Mouse (Mus musculus) A20 (cell line): ENCODE measurements around the gene Cela2a.
A peak's percentile ranks its signal among the peaks of the same experiment; 100 is the strongest.
"Not testable (repeated sequence)": the region's sequence is repeated elsewhere in the genome, so short reads cannot be mapped to it uniquely, and the experiment has no call there.

ENCODE experiments used
- DNase-seq: peaks from one replicate; pipeline ENCODE4 v3.0.0-alpha.2; 2011; ENCODE audit warnings: low read depth, low spot score

The Cela2a gene

DNA sequence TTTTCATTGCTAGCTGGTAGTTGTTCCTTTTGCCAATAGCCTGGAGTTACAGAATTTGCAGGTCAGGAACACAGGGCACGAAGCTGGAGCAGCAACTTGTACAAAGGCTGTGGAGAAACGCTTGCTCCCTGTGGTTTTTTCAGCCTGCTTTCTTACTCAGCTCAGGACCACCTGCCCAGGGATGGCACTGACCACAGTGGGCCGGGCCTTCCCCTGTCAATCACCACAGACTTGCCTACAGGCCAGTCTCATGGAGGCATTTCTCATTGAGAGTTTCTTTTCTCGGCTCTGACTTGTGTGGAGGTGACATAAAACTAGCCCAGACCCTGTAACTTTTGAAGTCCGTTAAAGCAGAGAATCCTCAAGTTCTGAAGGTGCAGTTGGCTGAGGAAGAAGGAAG is 28.4 kb downstream of the Cela2a start:
- DNase-seq, result no peak

- DNase-seq, result no peak
These were observed 29.0 kb downstream of the Cela2a start for GRCm38 (mm10) chr4:141796954-141797353.

- no peak for DNase-seq
These were observed 29.6 kb downstream of the Cela2a start for GRCm38 (mm10) chr4:141796356-141796755.

- DNase-seq, result no peak
These were observed 31.8 kb downstream of the Cela2a start for GRCm38 (mm10) chr4:141794152-141794535.

GRCm38 (mm10) chr4:141793282-141794151 is 32.4 kb downstream of the Cela2a start, which contains the start of gene Casp9:
Gene Casp9 (plus strand): TSS chr4:141793612.
- peak; percentile 99 for DNase-seq

GRCm38 (mm10) chr4:141792554-141793281 is 33.2 kb downstream of the Cela2a start:
- DNase-seq, result no peak

GRCm38 (mm10) chr4:141791951-141792350 is 34.0 kb downstream of the Cela2a start:
- no peak for DNase-seq

DNA sequence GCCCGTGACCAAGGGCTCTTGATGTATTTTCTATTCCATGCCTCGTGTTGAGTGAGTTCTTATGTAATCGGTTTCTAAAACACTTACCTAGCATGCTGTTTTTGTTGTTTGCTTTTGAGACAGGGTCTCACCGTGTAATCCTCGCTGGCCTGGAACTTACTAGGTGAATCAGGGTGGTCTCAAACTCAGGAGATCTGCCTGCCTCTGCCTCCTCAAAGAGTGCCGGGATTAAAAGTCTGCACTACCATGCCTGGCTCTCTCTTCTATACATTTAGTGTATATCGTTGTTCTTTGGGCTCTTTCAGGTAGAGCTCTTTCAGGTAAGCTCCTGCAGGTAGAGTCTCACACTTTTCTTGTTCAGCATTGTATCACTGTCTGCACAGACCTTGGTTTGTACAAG is 34.5 kb downstream of the Cela2a start:
- no peak for DNase-seq

GRCm38 (mm10) chr4:141790524-141790990 is 35.4 kb downstream of the Cela2a start, which contains the start of gene Dnajc16:
Gene Dnajc16 (minus strand): TSS chr4:141790931.
- peak; percentile 98 for DNase-seq

DNA sequence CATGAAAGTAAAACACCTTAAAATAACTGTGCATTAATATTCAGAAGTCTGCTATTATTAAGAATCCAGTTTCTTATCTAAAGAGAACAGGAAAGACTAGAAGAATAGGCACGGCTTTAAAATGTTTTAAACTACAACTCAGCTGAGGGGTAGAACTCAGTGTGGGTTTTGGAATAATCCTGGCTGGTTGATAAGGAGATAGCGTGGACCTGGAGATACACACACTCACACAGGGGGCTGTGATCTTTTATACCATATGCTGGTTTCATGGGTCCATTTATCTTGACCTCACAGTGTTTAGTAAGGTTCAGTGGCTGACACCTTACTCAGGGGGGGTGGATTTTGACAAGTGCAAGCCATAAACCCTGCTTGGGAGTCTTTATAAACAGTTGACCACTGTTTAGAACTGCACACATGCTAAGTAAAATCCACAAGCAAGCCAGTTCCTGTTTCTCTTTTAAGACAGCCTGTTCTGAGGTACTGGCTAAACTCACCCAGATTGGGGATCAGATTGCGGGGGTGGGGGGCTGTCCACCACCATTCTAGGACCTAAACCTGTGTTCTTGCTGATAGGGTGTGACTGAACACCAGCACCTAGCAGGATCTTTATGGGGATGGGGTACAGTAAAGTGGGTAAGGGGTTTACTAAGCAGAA is 36.3 kb downstream of the Cela2a start:
- peak; percentile 70 for DNase-seq

GRCm38 (mm10) chr4:141787462-141787861 is 38.5 kb downstream of the Cela2a start:
- DNase-seq, result no peak

DNA sequence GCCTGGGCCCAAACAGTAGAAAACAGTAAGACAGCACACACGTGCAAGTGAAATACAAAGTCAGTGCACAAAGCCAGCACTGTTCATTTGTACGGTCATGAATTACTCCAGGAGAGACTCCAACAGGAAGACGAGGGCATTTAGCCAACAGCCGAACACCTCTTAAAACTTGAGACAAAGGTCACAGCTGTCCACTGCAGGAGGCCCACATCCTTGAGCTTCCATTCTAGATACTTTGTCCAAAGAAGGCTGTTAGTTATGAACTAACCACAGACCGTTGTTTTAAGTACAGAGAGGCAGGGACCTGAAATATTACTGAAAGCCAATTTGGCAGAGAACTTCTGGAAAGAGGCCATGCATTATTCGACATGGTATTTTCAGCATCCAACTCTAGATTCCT is 38.9 kb downstream of the Cela2a start:
- peak; percentile 51 for DNase-seq

DNA sequence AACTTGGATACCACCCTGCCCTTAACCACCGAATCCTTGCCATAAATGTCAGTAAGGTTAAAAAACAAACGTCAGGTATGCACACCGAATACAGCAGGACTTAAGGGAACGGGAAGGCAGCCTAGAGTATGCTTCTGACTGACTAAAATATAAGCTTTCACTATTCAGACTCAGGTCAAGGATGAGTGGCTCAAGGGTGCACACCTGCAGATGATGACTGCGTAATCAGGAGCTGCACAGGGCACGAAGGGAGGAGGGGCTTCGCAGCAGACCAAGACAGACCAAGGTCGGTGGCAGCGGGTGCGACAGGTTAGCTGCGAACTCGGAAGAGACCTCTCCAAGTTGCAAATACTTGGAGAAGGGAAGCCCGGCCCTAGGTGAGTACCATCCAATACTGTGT is 39.8 kb downstream of the Cela2a start:
- DNase-seq, result peak; percentile 89

DNA sequence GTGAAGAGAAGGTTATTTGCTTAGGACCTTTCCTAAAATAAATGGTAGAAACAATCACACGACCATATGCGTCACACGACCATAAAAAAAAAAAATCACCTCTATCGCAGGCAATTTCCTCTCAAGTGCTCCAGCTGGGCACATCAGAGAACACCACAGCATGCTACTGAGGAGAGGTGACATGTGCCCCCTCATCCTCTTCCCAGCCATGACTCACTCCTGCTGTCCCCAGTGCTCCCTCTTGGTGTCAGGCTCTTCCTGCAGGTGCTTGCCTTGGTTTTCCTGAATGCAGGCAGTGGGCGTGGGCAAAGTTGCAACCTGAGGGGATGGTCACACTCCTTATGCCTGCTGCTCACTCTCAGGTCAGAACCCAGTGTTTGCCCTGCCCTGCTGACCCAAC is 41.1 kb downstream of the Cela2a start:
- DNase-seq, result no peak

GRCm38 (mm10) chr4:141781201-141781985 is 44.6 kb downstream of the Cela2a start:
- no peak for DNase-seq

DNA sequence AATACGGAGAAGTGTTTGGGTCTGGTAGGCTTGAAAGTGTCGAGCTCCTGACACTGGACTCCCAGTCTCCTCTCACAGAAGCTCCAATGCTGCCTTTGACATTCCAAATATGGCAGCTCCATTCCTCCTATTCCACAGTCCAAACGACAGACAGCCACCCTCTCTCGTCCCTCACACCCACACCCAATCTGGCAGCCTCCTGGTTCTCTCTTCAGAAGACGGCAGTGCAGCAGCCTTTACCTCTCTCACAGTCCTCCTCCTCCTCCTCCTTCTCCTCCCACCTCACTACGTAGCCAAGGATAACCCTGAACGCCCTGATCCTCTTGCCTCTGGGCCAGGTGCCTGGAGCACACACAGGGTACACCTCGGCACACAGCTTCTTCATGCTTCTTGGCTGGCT is 46.1 kb downstream of the Cela2a start:
- no peak for DNase-seq

- DNase-seq, result not testable (repeated sequence)
These were observed 52.9 kb downstream of the Cela2a start for GRCm38 (mm10) chr4:141773019-141773418.

GRCm38 (mm10) chr4:141771823-141772222 is 54.1 kb downstream of the Cela2a start:
- peak; percentile 61 for DNase-seq

DNA sequence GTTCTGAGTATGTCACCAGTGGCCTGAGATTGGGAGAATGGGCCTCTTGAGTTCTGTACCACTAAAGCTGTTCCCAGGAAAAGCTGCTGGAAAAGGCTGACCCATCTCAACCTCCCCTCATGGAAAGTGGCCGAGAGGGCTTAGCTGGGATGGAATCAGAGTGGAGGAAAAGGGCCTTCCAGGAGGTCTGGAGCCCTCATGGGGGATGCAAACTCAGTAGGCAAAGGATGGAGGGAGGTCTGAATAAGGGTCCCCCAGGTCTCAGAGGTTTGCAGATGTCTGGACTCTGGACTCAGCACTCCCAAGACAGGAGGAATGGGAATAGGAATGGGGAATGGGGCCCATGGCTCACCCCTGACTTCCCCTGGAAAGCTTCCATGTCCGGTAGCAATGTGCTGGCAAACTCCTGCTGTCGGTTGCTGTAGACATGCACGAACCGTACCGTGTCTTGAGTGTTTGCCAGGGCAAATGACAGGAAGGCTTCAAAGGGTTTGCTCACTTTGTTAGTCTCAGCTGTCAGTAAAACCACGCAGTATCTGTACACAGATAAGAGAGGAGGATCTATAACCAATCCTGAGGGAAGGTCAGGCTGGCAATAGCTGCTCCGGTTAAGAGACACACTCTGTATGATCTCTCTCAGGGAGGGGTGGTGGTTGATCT is 56.3 kb downstream of the Cela2a start:
- no peak for DNase-seq

- no peak for DNase-seq
These were observed 58.5 kb downstream of the Cela2a start for GRCm38 (mm10) chr4:141767353-141768036.
